Mouse (Mus musculus): ENCODE results near the gene Dcaf17. TPM values are rescaled to one million over a fixed set of nuclear protein-coding genes. Genes with fewer than 3 reads are reported as not detected.

Dcaf17 gene
- polyA plus RNA-seq, 1 experiment, result 2.0 TPM

DNA sequence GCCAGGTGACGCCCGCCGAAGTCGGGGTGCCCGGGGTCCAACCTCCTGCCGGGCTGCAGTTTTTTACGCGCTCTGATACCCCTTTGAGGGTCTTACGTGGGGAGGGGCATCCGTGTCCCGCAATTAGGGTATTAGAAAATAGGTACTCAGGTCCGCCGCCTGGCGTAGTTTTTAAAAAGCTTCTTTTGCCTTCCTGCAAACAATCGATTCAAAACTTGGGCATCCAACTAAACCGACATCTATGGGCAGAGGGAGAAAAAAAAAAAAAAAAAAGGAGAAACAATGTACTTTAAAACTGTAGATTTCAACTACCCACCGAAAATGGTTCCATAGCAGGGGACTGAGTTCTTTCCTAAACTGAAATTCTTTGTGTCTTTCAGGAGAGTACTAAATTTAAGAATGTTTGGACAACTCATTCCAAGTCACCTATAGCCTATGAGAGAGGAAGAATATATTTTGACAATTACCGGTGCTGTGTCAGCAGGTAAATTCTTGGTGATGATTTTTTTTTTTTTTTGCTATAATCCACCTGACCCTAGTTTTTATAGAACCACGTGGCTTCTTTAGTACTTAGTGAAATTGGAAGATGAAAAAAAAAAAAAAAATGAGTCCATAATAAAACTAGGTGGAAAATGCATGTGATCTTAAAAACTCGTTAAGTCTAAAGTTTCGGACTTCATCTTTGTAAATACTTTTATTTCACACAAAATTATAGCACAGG is 1.1 kb downstream of the Dcaf17 start:
- no peaks in the 10 kb centered on the region for H3K27me3 ChIP-seq (ENCODE audit: control insufficient read depth, insufficient read depth, insufficient read length)
- H3K36me3 ChIP-seq (ENCODE audit: control insufficient read depth, insufficient read depth), result peaks cover 4% of the 10 kb centered on the region
- TF ChIP-seq MYOD1 (IDR thresholded peaks at IDR 0.05; ENCODE audit: control insufficient read depth, insufficient read length, low read depth), result no peak
- TF ChIP-seq CTCF (IDR thresholded peaks at IDR 0.05; ENCODE audit: control insufficient read depth, insufficient read depth, insufficient read length), result no peak
- TF ChIP-seq FOSL1 (IDR thresholded peaks at IDR 0.05; ENCODE audit: insufficient read depth, low read length, poor library complexity, severe bottlenecking), result no peak
- no peak for TF ChIP-seq USF1 (IDR thresholded peaks at IDR 0.05; ENCODE audit: low read depth)
- no peak for TF ChIP-seq CEBPB (IDR thresholded peaks at IDR 0.05; ENCODE audit: low read depth)
- no peak for TF ChIP-seq MYOG (IDR thresholded peaks at IDR 0.05; ENCODE audit: control insufficient read depth, extremely low read depth, insufficient read length)
- TF ChIP-seq MAX (IDR thresholded peaks at IDR 0.05), result no peak
- peaks cover 11% of the 10 kb centered on the region for H3K79me3 ChIP-seq (ENCODE audit: low read depth)
- peak overlapping the region; percentile 85 for H3ac ChIP-seq (ENCODE audit: control insufficient read depth, insufficient read length, low read depth)
- peak overlapping the region; percentile 86 for H3K4me3 ChIP-seq (ENCODE audit: insufficient read depth, poor library complexity, severe bottlenecking)
- peaks cover 20% of the 10 kb centered on the region for H3K79me2 ChIP-seq (ENCODE audit: control insufficient read depth, insufficient read depth)

GRCm38 (mm10) chr2:71071601-71072000 is 16.5 kb downstream of the Dcaf17 start:
- no peak overlapping the region for H3K4me3 ChIP-seq (ENCODE audit: insufficient read depth, poor library complexity, severe bottlenecking)
- no peaks in the 10 kb centered on the region for H3K79me3 ChIP-seq (ENCODE audit: low read depth)
- H3ac ChIP-seq (ENCODE audit: control insufficient read depth, insufficient read length, low read depth), result no peak overlapping the region
- H3K79me2 ChIP-seq (ENCODE audit: control insufficient read depth, insufficient read depth), result no peaks in the 10 kb centered on the region
- TF ChIP-seq CEBPB (IDR thresholded peaks at IDR 0.05; ENCODE audit: low read depth) (no peak), MYOG (IDR thresholded peaks at IDR 0.05; ENCODE audit: control insufficient read depth, extremely low read depth, insufficient read length) (no peak), MAX (IDR thresholded peaks at IDR 0.05) (no peak), CTCF (IDR thresholded peaks at IDR 0.05; ENCODE audit: control insufficient read depth, insufficient read depth, insufficient read length) (no peak), MYOD1 (IDR thresholded peaks at IDR 0.05; ENCODE audit: control insufficient read depth, insufficient read length, low read depth) (no peak), USF1 (IDR thresholded peaks at IDR 0.05; ENCODE audit: low read depth) (no peak), FOSL1 (IDR thresholded peaks at IDR 0.05; ENCODE audit: insufficient read depth, low read length, poor library complexity, severe bottlenecking) (no peak)
- peaks cover 14% of the 10 kb centered on the region for H3K36me3 ChIP-seq (ENCODE audit: control insufficient read depth, insufficient read depth)
- no peaks in the 10 kb centered on the region for H3K27me3 ChIP-seq (ENCODE audit: control insufficient read depth, insufficient read depth, insufficient read length)

DNA sequence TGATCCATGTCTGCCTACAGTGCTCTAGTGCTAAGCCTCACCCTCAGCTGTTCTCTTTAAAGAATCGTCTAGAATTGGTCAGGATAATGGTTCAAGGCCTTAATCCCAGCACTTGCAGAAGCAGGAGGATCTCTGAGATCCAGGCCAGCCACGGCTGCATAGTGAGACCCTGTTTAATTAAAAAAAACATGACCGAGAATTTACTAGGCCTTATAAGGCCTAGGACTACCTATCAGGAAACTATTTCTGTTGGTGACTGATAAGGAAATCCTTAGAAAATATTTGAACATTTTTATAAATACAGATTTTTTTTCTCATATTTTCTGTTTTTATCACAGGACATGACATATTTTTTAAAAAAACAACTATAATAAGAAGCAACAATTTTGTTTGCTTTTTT is 18.2 kb downstream of the Dcaf17 start:
- TF ChIP-seq FOSL1 (IDR thresholded peaks at IDR 0.05; ENCODE audit: insufficient read depth, low read length, poor library complexity, severe bottlenecking) (no peak), MYOG (IDR thresholded peaks at IDR 0.05; ENCODE audit: control insufficient read depth, extremely low read depth, insufficient read length) (no peak), MAX (IDR thresholded peaks at IDR 0.05) (no peak), CEBPB (IDR thresholded peaks at IDR 0.05; ENCODE audit: low read depth) (no peak), CTCF (IDR thresholded peaks at IDR 0.05; ENCODE audit: control insufficient read depth, insufficient read depth, insufficient read length) (no peak), MYOD1 (IDR thresholded peaks at IDR 0.05; ENCODE audit: control insufficient read depth, insufficient read length, low read depth) (no peak), USF1 (IDR thresholded peaks at IDR 0.05; ENCODE audit: low read depth) (no peak)
- Histone ChIP-seq H3K79me2 (ENCODE audit: control insufficient read depth, insufficient read depth) (no peaks in the 10 kb centered on the region), H3K4me3 (ENCODE audit: insufficient read depth, poor library complexity, severe bottlenecking) (no peak overlapping the region), H3ac (ENCODE audit: control insufficient read depth, insufficient read length, low read depth) (no peak overlapping the region), H3K79me3 (ENCODE audit: low read depth) (no peaks in the 10 kb centered on the region), H3K36me3 (ENCODE audit: control insufficient read depth, insufficient read depth) (peaks cover 19% of the 10 kb centered on the region), H3K27me3 (ENCODE audit: control insufficient read depth, insufficient read depth, insufficient read length) (no peaks in the 10 kb centered on the region)

- TF ChIP-seq USF1 (IDR thresholded peaks at IDR 0.05; ENCODE audit: low read depth) (no peak), CTCF (IDR thresholded peaks at IDR 0.05; ENCODE audit: control insufficient read depth, insufficient read depth, insufficient read length) (no peak), CEBPB (IDR thresholded peaks at IDR 0.05; ENCODE audit: low read depth) (no peak), MYOD1 (IDR thresholded peaks at IDR 0.05; ENCODE audit: control insufficient read depth, insufficient read length, low read depth) (no peak), FOSL1 (IDR thresholded peaks at IDR 0.05; ENCODE audit: insufficient read depth, low read length, poor library complexity, severe bottlenecking) (no peak), MAX (IDR thresholded peaks at IDR 0.05) (no peak), MYOG (IDR thresholded peaks at IDR 0.05; ENCODE audit: control insufficient read depth, extremely low read depth, insufficient read length) (no peak)
- Histone ChIP-seq H3K79me2 (ENCODE audit: control insufficient read depth, insufficient read depth) (no peaks in the 10 kb centered on the region), H3K79me3 (ENCODE audit: low read depth) (no peaks in the 10 kb centered on the region), H3K27me3 (ENCODE audit: control insufficient read depth, insufficient read depth, insufficient read length) (no peaks in the 10 kb centered on the region), H3K4me3 (ENCODE audit: insufficient read depth, poor library complexity, severe bottlenecking) (no peak overlapping the region), H3K36me3 (ENCODE audit: control insufficient read depth, insufficient read depth) (peaks cover 20% of the 10 kb centered on the region), H3ac (ENCODE audit: control insufficient read depth, insufficient read length, low read depth) (no peak overlapping the region)
Observed at GRCm38 (mm10) chr2:71073828-71074227, 18.7 kb downstream of the Dcaf17 start.

GRCm38 (mm10) chr2:71082416-71082815 is 27.3 kb downstream of the Dcaf17 start:
- Histone ChIP-seq H3K79me2 (ENCODE audit: control insufficient read depth, insufficient read depth) (no peaks in the 10 kb centered on the region), H3ac (ENCODE audit: control insufficient read depth, insufficient read length, low read depth) (no peak overlapping the region), H3K79me3 (ENCODE audit: low read depth) (no peaks in the 10 kb centered on the region), H3K27me3 (ENCODE audit: control insufficient read depth, insufficient read depth, insufficient read length) (no peaks in the 10 kb centered on the region), H3K4me3 (ENCODE audit: insufficient read depth, poor library complexity, severe bottlenecking) (no peak overlapping the region), H3K36me3 (ENCODE audit: control insufficient read depth, insufficient read depth) (peaks cover 48% of the 10 kb centered on the region)
- TF ChIP-seq CTCF (IDR thresholded peaks at IDR 0.05; ENCODE audit: control insufficient read depth, insufficient read depth, insufficient read length), result no peak
- TF ChIP-seq MYOG (IDR thresholded peaks at IDR 0.05; ENCODE audit: control insufficient read depth, extremely low read depth, insufficient read length), result no peak
- TF ChIP-seq CEBPB (IDR thresholded peaks at IDR 0.05; ENCODE audit: low read depth), result no peak
- no peak for TF ChIP-seq FOSL1 (IDR thresholded peaks at IDR 0.05; ENCODE audit: insufficient read depth, low read length, poor library complexity, severe bottlenecking)
